Mouse (Mus musculus): ENCODE results near the gene Vmn1r201. TPM values are rescaled to one million over a fixed set of nuclear protein-coding genes. Genes with fewer than 3 reads are reported as not detected.

The Vmn1r201 gene
- polyA plus RNA-seq (2015; fragmentation: Nextera tagmentation; extraction: Ambion mirVana): not detected in 2 replicates

DNA sequence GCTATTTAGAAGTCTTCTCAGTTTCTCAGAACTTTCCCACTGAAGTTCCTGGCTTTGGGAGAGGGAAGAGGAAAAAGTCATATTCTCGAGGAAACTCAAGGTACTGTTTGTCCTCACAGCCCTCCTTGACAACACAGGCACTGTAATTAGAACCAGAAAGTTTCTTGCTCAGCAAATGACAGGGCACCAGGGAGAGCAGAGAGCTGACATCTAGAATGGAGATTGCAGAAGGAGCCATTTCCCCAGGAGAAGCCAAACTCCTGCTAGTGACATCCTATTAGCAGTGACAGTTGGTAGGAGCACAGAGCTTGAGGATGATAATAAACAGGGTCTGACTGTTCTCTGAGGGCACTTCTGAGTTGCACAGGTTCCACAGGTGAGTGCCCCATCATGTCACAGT lies at the start of gene Vmn1r201:
Gene Vmn1r201, plus strand, starts transcription at position 301 of the 400 bp plus-strand sequence.
- Histone ChIP-seq H3K4me1 (ENCODE audit: control insufficient read depth, insufficient read depth, low read depth, low read length) (no peaks in the 10 kb centered on the region), H3K4me3 (ENCODE audit: low read length) (no peak within 1 kb of the TSS), H3K36me3 (ENCODE audit: control insufficient read depth, insufficient read depth, low read length) (no peaks in the 10 kb centered on the region), H3K27ac (ENCODE audit: low read depth, low read length) (no peak within 1 kb of the TSS), H3K4me2 (ENCODE audit: low read length) (no peak within 1 kb of the TSS), H3K27me3 (replicated peaks; ENCODE audit: control insufficient read depth, insufficient read depth, low read length) (no peaks in the 10 kb centered on the region), H3K9me3 (ENCODE audit: control insufficient read depth, low read length) (no peaks in the 10 kb centered on the region), H3K9ac (ENCODE audit: low read depth, low read length) (no peak within 1 kb of the TSS)
- WGBS: 94% methylated on average over 1 of the region's 1 CpGs
- no peak for ATAC-seq

DNA sequence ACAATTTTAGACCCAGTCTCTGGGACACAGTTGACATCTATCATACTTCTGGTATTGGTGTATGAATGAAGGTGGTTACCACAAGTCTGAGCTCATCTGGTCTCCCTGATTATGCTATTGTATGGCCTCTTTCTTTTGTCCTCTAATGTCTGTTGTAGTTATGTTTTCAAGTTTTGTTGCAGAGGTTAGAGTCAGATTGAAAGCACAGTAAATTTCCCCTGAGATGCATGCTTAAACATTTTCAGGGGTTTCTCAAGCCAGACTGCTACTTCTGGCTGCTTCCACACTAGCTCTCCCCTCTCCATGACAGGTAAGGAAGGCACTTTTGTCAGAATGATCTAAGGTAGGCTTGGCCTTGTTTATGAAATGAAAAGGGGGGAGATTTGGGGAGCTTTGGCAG lies 16.6 kb upstream of the Vmn1r201 start:
- Histone ChIP-seq H3K36me3 (ENCODE audit: control insufficient read depth, insufficient read depth, low read length) (no peaks in the 10 kb centered on the region), H3K27ac (ENCODE audit: low read depth, low read length) (no peak overlapping the region), H3K9me3 (ENCODE audit: control insufficient read depth, low read length) (no peaks in the 10 kb centered on the region), H3K4me1 (ENCODE audit: control insufficient read depth, insufficient read depth, low read depth, low read length) (no peaks in the 10 kb centered on the region), H3K4me2 (ENCODE audit: low read length) (no peak overlapping the region), H3K27me3 (replicated peaks; ENCODE audit: control insufficient read depth, insufficient read depth, low read length) (no peaks in the 10 kb centered on the region), H3K4me3 (ENCODE audit: low read length) (no peak overlapping the region), H3K9ac (ENCODE audit: low read depth, low read length) (no peak overlapping the region)
- no peak for ATAC-seq

DNA sequence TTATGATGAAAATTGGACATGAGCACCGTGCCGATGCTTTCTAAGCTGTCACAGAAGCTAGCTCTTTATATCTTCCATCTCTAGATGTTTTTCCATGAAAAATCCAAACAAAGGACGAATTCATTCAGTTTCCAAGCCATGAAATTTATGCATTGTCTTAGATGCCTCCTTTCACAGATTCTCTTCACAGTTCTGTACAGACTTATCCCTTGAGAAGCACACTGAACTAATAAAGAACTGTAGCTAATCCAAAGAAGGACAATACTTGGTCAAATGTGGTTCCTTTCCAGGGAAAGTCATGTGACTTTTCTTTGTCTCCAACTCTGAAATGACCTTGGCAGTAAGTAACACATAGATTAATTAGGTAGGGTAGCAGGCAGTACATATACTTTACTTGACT lies 30.7 kb downstream of the Vmn1r201 start:
- H3K36me3 ChIP-seq (ENCODE audit: control insufficient read depth, insufficient read depth, low read length): no peaks in the 10 kb centered on the region
- no peak overlapping the region for H3K9ac ChIP-seq (ENCODE audit: low read depth, low read length)
- no peak overlapping the region for H3K4me2 ChIP-seq (ENCODE audit: low read length)
- H3K4me1 ChIP-seq (ENCODE audit: control insufficient read depth, insufficient read depth, low read depth, low read length): no peaks in the 10 kb centered on the region
- 49% methylated on average over 3 of the region's 3 CpGs for WGBS
- no peaks in the 10 kb centered on the region for H3K9me3 ChIP-seq (ENCODE audit: control insufficient read depth, low read length)
- no peak overlapping the region for H3K4me3 ChIP-seq (ENCODE audit: low read length)
- no peak overlapping the region for H3K27ac ChIP-seq (ENCODE audit: low read depth, low read length)
- no peaks in the 10 kb centered on the region for H3K27me3 ChIP-seq (replicated peaks; ENCODE audit: control insufficient read depth, insufficient read depth, low read length)
- ATAC-seq: no peak

DNA sequence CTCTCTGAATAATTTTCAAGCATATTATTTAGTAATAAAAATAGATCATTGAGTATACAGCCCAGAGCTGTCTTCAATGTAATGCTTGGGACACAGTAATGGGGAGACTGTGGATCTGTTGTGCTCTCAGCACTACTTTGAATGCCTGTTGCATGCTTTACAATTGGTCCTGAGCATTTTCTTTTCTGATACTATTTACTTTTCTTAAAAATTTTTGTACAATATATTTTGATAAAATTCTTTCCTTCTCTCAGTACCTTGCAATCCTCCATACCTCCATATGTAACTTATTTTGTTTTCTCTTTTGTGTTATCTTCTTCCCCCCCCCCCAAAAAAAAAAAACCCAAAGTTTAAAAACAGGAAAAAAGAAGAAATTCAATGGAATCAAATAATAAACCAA lies 33.6 kb downstream of the Vmn1r201 start, which contains the start of gene Vmn1r202:
Gene Vmn1r202, minus strand, starts transcription at position 101 of the 400 bp plus-strand sequence.
- no peak for ATAC-seq

GRCm38 (mm10) chr13:22517814-22518213 lies 46.1 kb downstream of the Vmn1r201 start, which contains the start of gene Vmn1r203:
Vmn1r203 (plus strand) TSS chr13:22518114.
- H3K4me2 ChIP-seq (ENCODE audit: low read length): no peak within 1 kb of the TSS
- no peaks in the 10 kb centered on the region for H3K9me3 ChIP-seq (ENCODE audit: control insufficient read depth, low read length)
- no peak within 1 kb of the TSS for H3K27ac ChIP-seq (ENCODE audit: low read depth, low read length)
- H3K9ac ChIP-seq (ENCODE audit: low read depth, low read length): no peak within 1 kb of the TSS
- H3K27me3 ChIP-seq (replicated peaks; ENCODE audit: control insufficient read depth, insufficient read depth, low read length): no peaks in the 10 kb centered on the region
- no peaks in the 10 kb centered on the region for H3K36me3 ChIP-seq (ENCODE audit: control insufficient read depth, insufficient read depth, low read length)
- H3K4me1 ChIP-seq (ENCODE audit: control insufficient read depth, insufficient read depth, low read depth, low read length): no peaks in the 10 kb centered on the region
- no peak for ATAC-seq
- H3K4me3 ChIP-seq (ENCODE audit: low read length): no peak within 1 kb of the TSS

More for the DNA sequence above, 33.6 kb downstream of the Vmn1r201 start, which contains the start of gene Vmn1r202:
- Histone ChIP-seq H3K4me2 (ENCODE audit: low read length) (no peak within 1 kb of the TSS), H3K27ac (ENCODE audit: low read depth, low read length) (no peak within 1 kb of the TSS), H3K9ac (ENCODE audit: low read depth, low read length) (no peak within 1 kb of the TSS), H3K9me3 (ENCODE audit: control insufficient read depth, low read length) (no peaks in the 10 kb centered on the region), H3K27me3 (replicated peaks; ENCODE audit: control insufficient read depth, insufficient read depth, low read length) (no peaks in the 10 kb centered on the region), H3K4me3 (ENCODE audit: low read length) (no peak within 1 kb of the TSS), H3K36me3 (ENCODE audit: control insufficient read depth, insufficient read depth, low read length) (no peaks in the 10 kb centered on the region), H3K4me1 (ENCODE audit: control insufficient read depth, insufficient read depth, low read depth, low read length) (no peaks in the 10 kb centered on the region)

Other genes with a start within 250 kb of the Vmn1r201 start
- gene Vmn1r193, start 248.8 kb upstream of the Vmn1r201 start, polyA plus RNA-seq (2015; fragmentation: Nextera tagmentation; extraction: Ambion mirVana): not detected in 2 replicates
- gene Vmn1r194, start 227.7 kb upstream of the Vmn1r201 start, polyA plus RNA-seq (2015; fragmentation: Nextera tagmentation; extraction: Ambion mirVana): not detected in 2 replicates
- gene Vmn1r195, start 201.4 kb upstream of the Vmn1r201 start, polyA plus RNA-seq (2015; fragmentation: Nextera tagmentation; extraction: Ambion mirVana): not detected in 2 replicates
- not detected in 2 replicates for gene Vmn1r196, start 182.0 kb upstream of the Vmn1r201 start, polyA plus RNA-seq (2015; fragmentation: Nextera tagmentation; extraction: Ambion mirVana)
- gene Vmn1r197, start 147.3 kb upstream of the Vmn1r201 start, polyA plus RNA-seq (2015; fragmentation: Nextera tagmentation; extraction: Ambion mirVana): not detected in 2 replicates
- not detected in 2 replicates for gene Vmn1r198, start 121.6 kb upstream of the Vmn1r201 start, polyA plus RNA-seq (2015; fragmentation: Nextera tagmentation; extraction: Ambion mirVana)
- not detected in 2 replicates for gene Vmn1r199, start 92.1 kb upstream of the Vmn1r201 start, polyA plus RNA-seq (2015; fragmentation: Nextera tagmentation; extraction: Ambion mirVana)
- 0.10 TPM in 1 of 2 replicates, not detected in the other for gene Vmn1r200, start 81.5 kb upstream of the Vmn1r201 start, polyA plus RNA-seq (2015; fragmentation: Nextera tagmentation; extraction: Ambion mirVana)
- gene Vmn1r202, start 33.5 kb downstream of the Vmn1r201 start, polyA plus RNA-seq (2015; fragmentation: Nextera tagmentation; extraction: Ambion mirVana): 0.03 TPM in 1 of 2 replicates, not detected in the other
- not detected in 2 replicates for gene Vmn1r203, start 46.2 kb downstream of the Vmn1r201 start, polyA plus RNA-seq (2015; fragmentation: Nextera tagmentation; extraction: Ambion mirVana)
- gene Vmn1r204, start 81.3 kb downstream of the Vmn1r201 start, polyA plus RNA-seq (2015; fragmentation: Nextera tagmentation; extraction: Ambion mirVana): not detected in 2 replicates
- gene Vmn1r205, start 121.1 kb downstream of the Vmn1r201 start, polyA plus RNA-seq (2015; fragmentation: Nextera tagmentation; extraction: Ambion mirVana): not detected in 2 replicates
- not detected in 2 replicates for gene Vmn1r206, start 152.3 kb downstream of the Vmn1r201 start, polyA plus RNA-seq (2015; fragmentation: Nextera tagmentation; extraction: Ambion mirVana)